Mouse (Mus musculus) kidney, postnatal 0 days (tissue): ENCODE data around the gene Macf1. TPM values are rescaled to one million over a fixed set of nuclear protein-coding genes. Genes with fewer than 3 reads are reported as not detected.
"Not testable (repeated sequence)": the region's sequence is repeated elsewhere in the genome, so short reads cannot be mapped to it uniquely, and the experiment has no call there.

Experiments used
- ATAC-seq: fragments of 200-750 bp; cut with Nextera tagmentation; replicated peaks from 2 replicates; pipeline ENCODE4 v1.8.0; 2017; ENCODE audit warnings: low read depth, moderate number of reproducible peaks, moderate TSS enrichment, moderate library complexity; ENCODE audit not compliant: low FRiP score
- DNase-seq: peaks from one replicate; pipeline ENCODE4 v3.0.0-alpha.2; 2016; ENCODE audit warnings: low spot score
- H3K27ac ChIP-seq: fragments of 300-500 bp; sonication (generic); 2 replicates; pipeline ENCODE4 v1.5.1; 2014; ENCODE audit warnings: mild to moderate bottlenecking
- H3K27me3 ChIP-seq: fragments of 300-500 bp; sonication (generic); 2 replicates; pipeline ENCODE4 v1.6.1; 2014; ENCODE audit warnings: low read length, mixed read lengths; ENCODE audit not compliant: insufficient read depth
- H3K36me3 ChIP-seq: fragments of 300-500 bp; sonication (generic); 2 replicates; pipeline ENCODE4 v1.6.1; 2014; ENCODE audit warnings: low read length, mixed read lengths; ENCODE audit not compliant: insufficient read depth
- H3K4me1 ChIP-seq: fragments of 300-500 bp; sonication (generic); replicated peaks from 2 replicates; pipeline ENCODE4 v1.6.1; 2014; ENCODE audit warnings: antibody characterized with exemption, low read length, mixed read lengths; ENCODE audit not compliant: insufficient read depth
- H3K4me2 ChIP-seq: fragments of 300-500 bp; sonication (generic); 2 replicates; pipeline ENCODE4 v1.6.1; 2014; ENCODE audit warnings: mild to moderate bottlenecking, low read length, moderate library complexity, mixed read lengths
- H3K4me3 ChIP-seq: fragments of 300-500 bp; sonication (generic); replicated peaks from 2 replicates; pipeline ENCODE4 v1.5.1; 2014; ENCODE audit warnings: low read depth, low read length
- H3K9ac ChIP-seq: fragments of 300-500 bp; sonication (generic); 2 replicates; pipeline ENCODE4 v1.6.1; 2014; ENCODE audit warnings: low read depth, low read length
- H3K9me3 ChIP-seq: fragments of 300-500 bp; sonication (generic); replicated peaks from 2 replicates; pipeline ENCODE4 v1.6.1; 2016; ENCODE audit warnings: low read length, inconsistent platforms, mixed read lengths
- CTCF ChIP-seq: IDR thresholded peaks from 2 replicates; pipeline ENCODE4 v1.5.1; 2016; ENCODE audit warnings: antibody characterized with exemption, low read depth, mild to moderate bottlenecking, moderate library complexity
- WGBS: fragments of 180-500 bp; shearing (Covaris S2); extraction: QIAGEN DNeasy Blood & Tissue Kit; methylation state at CpG from one replicate; pipeline ENCODE4 v1.1.7; 2014; 5-methylcytosine and 5-hydroxymethylcytosine counted together
- polyA plus RNA-seq: library from polyadenylated mRNA; unstranded; fragments of >200 nt; fragmentation: Nextera tagmentation; extraction: Ambion mirVana; gene quantifications from 2 replicates; pipeline ENCODE4 v1.2.1, GENCODE M21; 2015

Macf1 gene
- polyA plus RNA-seq, 1 experiment from 2014 or later, result 33.8 TPM

- H3K9me3 ChIP-seq, result no peaks in the 10 kb centered on the region
- 17% methylated on average over 11 of the region's 13 CpGs for WGBS
- no peaks in the 10 kb centered on the region for H3K36me3 ChIP-seq
- ATAC-seq (peak; percentile 12; the same call in 1 of the 2 replicates), DNase-seq (no peak)
- no peak within 1 kb of the TSS for H3K9ac ChIP-seq
- H3K4me3 ChIP-seq, result peak within 1 kb of the TSS; percentile 18; the same call in 1 of the 2 replicates
- TF ChIP-seq CTCF, result no peak
- H3K27ac ChIP-seq, result no peak within 1 kb of the TSS
- H3K4me2 ChIP-seq, result peak within 1 kb of the TSS; percentile 50
- no peaks in the 10 kb centered on the region for H3K4me1 ChIP-seq
- H3K27me3 ChIP-seq, result 0 out of 2 replicates have a peak, but pooled peaks cover 4% of the 10 kb centered on the region
Measured at GRCm38 (mm10) chr4:123323534-123323933, 360.6 kb downstream of the Macf1 start, which contains the start of gene Oxct2a. Gene Oxct2a (minus strand): TSS chr4:123323634.

- not testable (repeated sequence) for H3K36me3 ChIP-seq, H3K4me1 ChIP-seq, H3K27ac ChIP-seq, DNase-seq, H3K27me3 ChIP-seq, H3K9me3 ChIP-seq, H3K9ac ChIP-seq
- H3K4me3 ChIP-seq, result 0 out of 2 replicates have a peak overlapping the region, but pooled peaks have one; percentile 18
- ATAC-seq, result peak; percentile 64
- H3K4me2 ChIP-seq, result peak overlapping the region; percentile 50
- WGBS, result 17% methylated on average over 23 of the region's 38 CpGs
Measured at GRCm38 (mm10) chr4:123322910-123323309, 361.2 kb downstream of the Macf1 start.

- Histone ChIP-seq H3K36me3 (no peaks in the 10 kb centered on the region), H3K9me3 (no peaks in the 10 kb centered on the region), H3K27me3 (no peaks in the 10 kb centered on the region), H3K4me2 (no peak overlapping the region), H3K27ac (no peak overlapping the region), H3K4me3 (no peak overlapping the region), H3K4me1 (no peaks in the 10 kb centered on the region), H3K9ac (no peak overlapping the region)
- DNase-seq (no peak), ATAC-seq (no peak)
- no peak for TF ChIP-seq CTCF
- 76% methylated on average over 3 of the region's 3 CpGs for WGBS
Measured at GRCm38 (mm10) chr4:123314497-123314896, 369.7 kb downstream of the Macf1 start.

DNA sequence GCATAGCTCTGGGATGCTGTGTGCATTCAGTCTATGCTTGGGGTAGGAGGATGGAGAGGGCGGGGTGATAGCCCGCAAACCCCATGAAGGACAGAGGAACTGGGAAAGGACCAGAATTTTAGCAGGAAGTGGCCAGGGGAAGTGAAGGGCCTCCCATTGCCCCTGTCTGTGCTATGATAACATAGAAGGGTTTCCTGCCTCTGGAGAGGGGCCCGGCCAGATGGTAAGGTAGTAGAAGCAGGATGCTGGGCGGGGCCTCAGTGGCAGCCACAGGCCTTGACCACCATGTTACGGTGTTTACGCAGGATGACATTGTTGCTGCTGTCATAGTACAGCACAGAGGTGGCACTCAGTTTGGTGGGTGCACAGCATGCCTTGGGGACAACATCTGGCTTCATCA, 371.1 kb downstream of the Macf1 start:
- ATAC-seq (no peak), DNase-seq (no peak)
- Histone ChIP-seq H3K4me3 (no peak overlapping the region), H3K4me2 (no peak overlapping the region), H3K9me3 (no peaks in the 10 kb centered on the region), H3K9ac (no peak overlapping the region), H3K36me3 (no peaks in the 10 kb centered on the region), H3K4me1 (no peaks in the 10 kb centered on the region), H3K27me3 (no peaks in the 10 kb centered on the region), H3K27ac (no peak overlapping the region)
- no peak for TF ChIP-seq CTCF
- 73% methylated on average over 6 of the region's 6 CpGs for WGBS

GRCm38 (mm10) chr4:123311845-123312244, 372.3 kb downstream of the Macf1 start:
- DNase-seq (no peak), ATAC-seq (no peak)
- Histone ChIP-seq H3K27ac (no peak overlapping the region), H3K4me2 (no peak overlapping the region), H3K4me1 (no peaks in the 10 kb centered on the region), H3K27me3 (no peaks in the 10 kb centered on the region), H3K9ac (no peak overlapping the region), H3K36me3 (no peaks in the 10 kb centered on the region), H3K9me3 (no peaks in the 10 kb centered on the region), H3K4me3 (no peak overlapping the region)
- 80% methylated on average over 7 of the region's 7 CpGs for WGBS
- TF ChIP-seq CTCF, result no peak

DNA sequence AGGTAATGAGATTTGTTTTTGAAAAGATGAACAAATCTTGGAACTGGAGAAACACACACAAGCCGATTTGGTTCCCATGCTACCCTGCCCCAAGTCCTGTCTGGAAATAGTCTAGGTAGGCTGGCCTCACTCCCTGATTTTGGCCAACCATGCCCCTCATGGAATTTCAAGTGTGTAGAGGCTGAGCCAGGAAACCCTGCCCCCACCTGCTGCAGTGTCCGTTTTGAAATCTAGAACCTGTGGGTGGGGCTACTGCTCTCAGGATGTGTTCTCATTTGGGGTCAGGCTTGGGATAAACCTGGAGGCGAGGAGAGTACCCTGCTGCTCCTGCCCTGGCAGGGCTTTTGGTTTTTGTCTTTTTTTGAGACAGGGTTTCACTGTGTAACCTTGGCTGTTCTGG, 375.9 kb downstream of the Macf1 start:
- no peak for TF ChIP-seq CTCF
- ATAC-seq (no peak), DNase-seq (no peak)
- no peaks in the 10 kb centered on the region for H3K9me3 ChIP-seq
- H3K4me3 ChIP-seq, result no peak overlapping the region
- H3K27me3 ChIP-seq, result no peaks in the 10 kb centered on the region
- no peak overlapping the region for H3K9ac ChIP-seq
- no peaks in the 10 kb centered on the region for H3K36me3 ChIP-seq
- 45% methylated on average over 3 of the region's 3 CpGs for WGBS
- no peak overlapping the region for H3K4me2 ChIP-seq
- no peaks in the 10 kb centered on the region for H3K4me1 ChIP-seq
- no peak overlapping the region for H3K27ac ChIP-seq

GRCm38 (mm10) chr4:123306999-123307398, 377.2 kb downstream of the Macf1 start:
- 83% methylated on average over 10 of the region's 10 CpGs for WGBS
- no peak for DNase-seq

More at GRCm38 (mm10) chr4:123306999-123307398, 377.2 kb downstream of the Macf1 start:
- H3K27ac ChIP-seq, result no peak overlapping the region
- no peak for ATAC-seq
- H3K4me2 ChIP-seq, result no peak overlapping the region
- H3K4me1 ChIP-seq, result no peaks in the 10 kb centered on the region
- no peaks in the 10 kb centered on the region for H3K9me3 ChIP-seq
- H3K36me3 ChIP-seq, result no peaks in the 10 kb centered on the region
- H3K9ac ChIP-seq, result no peak overlapping the region
- no peak overlapping the region for H3K4me3 ChIP-seq
- no peaks in the 10 kb centered on the region for H3K27me3 ChIP-seq
- no peak for TF ChIP-seq CTCF
